Mouse (Mus musculus) lung, adult 2 months (tissue): Measurements from ENCODE around the gene Btf3l4.

Source experiments
- CTCF ChIP-seq: fragments of 200-500 bp; IDR thresholded peaks from 2 replicates; pipeline ENCODE4 v1.5.1; 2011; ENCODE audit warnings: mild to moderate bottlenecking, low read length, control low read depth; ENCODE audit not compliant: insufficient read depth
- POLR2A ChIP-seq: fragments of 200-500 bp; IDR thresholded peaks from 2 replicates; pipeline ENCODE4 v1.6.1; 2011; ENCODE audit warnings: low read depth, mild to moderate bottlenecking, control low read depth, low read length, borderline replicate concordance; ENCODE audit errors: extremely low read depth

GRCm38 (mm10) chr4:108803535-108803934, 29.9 kb downstream of the Btf3l4 start:
- no peak for TF ChIP-seq POLR2A
- no peak for TF ChIP-seq CTCF
